Mouse (Mus musculus) spleen, adult 2 months (tissue): ENCODE measurements around the gene Ccdc6. TPM values are rescaled to one million over a fixed set of nuclear protein-coding genes. Genes with fewer than 3 reads are reported as not detected.
A peak's percentile ranks its signal among the peaks of the same experiment; 100 is the strongest.

Source experiments
- DNase-seq, 2 experiments: peaks; one replicate each; pipeline versions ENCODE4 v3.0.0 to v3.0.0-alpha.2; 2012 to 2021; ENCODE audit warnings: low spot score in 2 of 2, low read depth in 1 of 2
- H3K27ac ChIP-seq: fragments of 200-500 bp; 2 replicates; pipeline ENCODE4 v1.5.1; 2012; ENCODE audit warnings: low read length, inconsistent platforms; ENCODE audit not compliant: insufficient read depth
- H3K27me3 ChIP-seq: fragments of 200-500 bp; 2 replicates; pipeline ENCODE4 v1.6.1; 2012; ENCODE audit warnings: mild to moderate bottlenecking, moderate library complexity, low read length, inconsistent platforms; ENCODE audit not compliant: control insufficient read depth, insufficient read depth
- H3K36me3 ChIP-seq: fragments of 200-500 bp; 2 replicates; pipeline ENCODE4 v1.6.1; 2012; ENCODE audit warnings: mild to moderate bottlenecking, low read length, inconsistent platforms; ENCODE audit not compliant: control insufficient read depth, insufficient read depth
- H3K4me1 ChIP-seq: fragments of 200-500 bp; 2 replicates; pipeline ENCODE4 v1.6.1; 2011; ENCODE audit warnings: inconsistent platforms; ENCODE audit not compliant: control insufficient read depth, insufficient read depth, insufficient read length
- H3K4me3 ChIP-seq: fragments of 200-500 bp; 2 replicates; pipeline ENCODE4 v1.5.1; 2011; ENCODE audit warnings: mild to moderate bottlenecking, inconsistent platforms; ENCODE audit not compliant: insufficient read depth, insufficient read length; ENCODE audit errors: extremely low read depth
- CTCF ChIP-seq: fragments of 200-500 bp; IDR thresholded peaks from 2 replicates; pipeline ENCODE4 v1.5.1; 2011; ENCODE audit warnings: mild to moderate bottlenecking, inconsistent platforms; ENCODE audit not compliant: insufficient read depth, insufficient read length, insufficient replicate concordance; ENCODE audit errors: extremely low read depth
- POLR2A ChIP-seq: fragments of 200-500 bp; IDR thresholded peaks from 2 replicates; pipeline ENCODE4 v1.6.1; 2011; ENCODE audit warnings: low read depth, low read length, inconsistent platforms
- WGBS: fragments of 180-500 bp; shearing (Covaris S2); methylation state at CpG from one replicate; pipeline ENCODE4 v1.1.7; 2018; 5-methylcytosine and 5-hydroxymethylcytosine counted together
- polyA plus RNA-seq: library from polyadenylated mRNA; depleted of rRNA; stranded (reverse); fragments of >200 nt; gene quantifications from 2 replicates; pipeline ENCODE4 v1.2.3, GENCODE M21; 2012

The Ccdc6 gene
- polyA plus RNA-seq, 1 experiment: 17.7 TPM

- Histone ChIP-seq H3K4me1 (no peaks in the 10 kb centered on the region), H3K27ac (no peak overlapping the region), H3K36me3 (peaks cover 19% of the 10 kb centered on the region), H3K27me3 (no peaks in the 10 kb centered on the region), H3K4me3 (no peak overlapping the region)
- no peak for DNase-seq
- 95% methylated on average over 18 of the region's 18 CpGs for WGBS
- no peak for TF ChIP-seq POLR2A
- no peak for TF ChIP-seq CTCF
Measured at GRCm38 (mm10) chr10:70169044-70169443, 72.1 kb downstream of the Ccdc6 start.

GRCm38 (mm10) chr10:70173314-70173713 is 76.4 kb downstream of the Ccdc6 start:
- DNase-seq: peak; percentile 22 to 53

GRCm38 (mm10) chr10:70174494-70175190 is 77.7 kb downstream of the Ccdc6 start:
- no peak for DNase-seq
- H3K4me1 ChIP-seq: no peaks in the 10 kb centered on the region
- no peak overlapping the region for H3K4me3 ChIP-seq
- no peak for TF ChIP-seq CTCF
- no peak for TF ChIP-seq POLR2A
- H3K36me3 ChIP-seq: peaks cover 16% of the 10 kb centered on the region
- 95% methylated on average over 16 of the region's 16 CpGs for WGBS
- H3K27ac ChIP-seq: no peak overlapping the region
- no peaks in the 10 kb centered on the region for H3K27me3 ChIP-seq

More at GRCm38 (mm10) chr10:70173314-70173713, 76.4 kb downstream of the Ccdc6 start:
- Histone ChIP-seq H3K27ac (no peak overlapping the region), H3K36me3 (peaks cover 24% of the 10 kb centered on the region), H3K4me1 (no peaks in the 10 kb centered on the region), H3K4me3 (no peak overlapping the region), H3K27me3 (no peaks in the 10 kb centered on the region)
- 59% methylated on average over 3 of the region's 3 CpGs for WGBS
- TF ChIP-seq CTCF (peak; percentile 62; the same call in 1 of the 2 replicates), POLR2A (no peak)

GRCm38 (mm10) chr10:70180727-70181126 is 83.8 kb downstream of the Ccdc6 start:
- WGBS: 40% methylated on average over 9 of the region's 9 CpGs
- Histone ChIP-seq H3K36me3 (peaks cover 16% of the 10 kb centered on the region), H3K4me3 (no peak overlapping the region), H3K27ac (0 out of 2 replicates have a peak overlapping the region, but pooled peaks have one; percentile 5), H3K27me3 (no peaks in the 10 kb centered on the region), H3K4me1 (peaks cover 4% of the 10 kb centered on the region; the same call in 1 of the 2 replicates)
- no peak for DNase-seq
- TF ChIP-seq POLR2A (no peak), CTCF (no peak)

GRCm38 (mm10) chr10:70181279-70181972 is 84.5 kb downstream of the Ccdc6 start:
- 81% methylated on average over 11 of the region's 11 CpGs for WGBS
- Histone ChIP-seq H3K27me3 (no peaks in the 10 kb centered on the region), H3K4me3 (no peak overlapping the region), H3K36me3 (peaks cover 13% of the 10 kb centered on the region), H3K4me1 (peaks cover 4% of the 10 kb centered on the region; the same call in 1 of the 2 replicates), H3K27ac (no peak overlapping the region)
- TF ChIP-seq POLR2A (no peak), CTCF (no peak)
- no peak for DNase-seq

- WGBS: 62% methylated on average over 15 of the region's 15 CpGs
- Histone ChIP-seq H3K27me3 (no peaks in the 10 kb centered on the region), H3K4me3 (no peak overlapping the region), H3K36me3 (peaks cover 19% of the 10 kb centered on the region), H3K4me1 (peaks cover 4% of the 10 kb centered on the region; the same call in 1 of the 2 replicates), H3K27ac (no peak overlapping the region; the same call in 1 of the 2 replicates)
- TF ChIP-seq CTCF (no peak), POLR2A (no peak)
- no peak for DNase-seq
Measured at GRCm38 (mm10) chr10:70183210-70184080, 86.5 kb downstream of the Ccdc6 start.
